Mouse (Mus musculus): Measurements from ENCODE around the gene Ccnl2. TPM values are rescaled to one million over a fixed set of nuclear protein-coding genes. Genes with fewer than 3 reads are reported as not detected.

Ccnl2 gene
- polyA plus RNA-seq, 1 experiment, result 18.8 TPM

DNA sequence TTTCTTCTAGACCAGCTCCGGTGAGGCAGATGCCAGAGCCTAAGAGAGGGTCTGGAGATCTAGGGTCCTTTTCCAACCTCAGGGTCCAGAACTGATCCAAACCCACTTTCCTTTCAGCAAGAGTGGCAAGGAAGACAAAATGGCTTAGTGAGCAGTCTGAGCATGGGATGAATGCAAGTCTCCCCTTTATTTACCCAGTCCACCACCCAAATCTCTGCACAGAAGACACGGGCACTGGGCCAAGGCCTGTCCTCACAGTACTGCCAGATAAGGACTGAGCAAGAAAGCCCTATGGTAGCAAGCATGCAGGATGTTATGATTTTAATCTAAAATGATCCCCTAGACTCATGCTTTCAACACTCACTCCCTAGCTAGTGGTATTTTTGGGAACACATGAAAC lies 34.5 kb upstream of the Ccnl2 start:
- no peaks in the 10 kb centered on the region for H3K27me3 ChIP-seq (ENCODE audit: control insufficient read depth, insufficient read depth, insufficient read length)
- H3K36me3 ChIP-seq (ENCODE audit: control insufficient read depth, insufficient read depth), result no peaks in the 10 kb centered on the region
- H3K4me3 ChIP-seq (ENCODE audit: insufficient read depth, poor library complexity, severe bottlenecking), result no peak overlapping the region
- no peaks in the 10 kb centered on the region for H3K79me2 ChIP-seq (ENCODE audit: control insufficient read depth, insufficient read depth)
- no peaks in the 10 kb centered on the region for H3K79me3 ChIP-seq (ENCODE audit: low read depth)
- no peak overlapping the region for H3ac ChIP-seq (ENCODE audit: control insufficient read depth, insufficient read length, low read depth)
- TF ChIP-seq CEBPB (IDR thresholded peaks at IDR 0.05; ENCODE audit: low read depth), result no peak
- no peak for TF ChIP-seq USF1 (IDR thresholded peaks at IDR 0.05; ENCODE audit: low read depth)
- TF ChIP-seq FOSL1 (IDR thresholded peaks at IDR 0.05; ENCODE audit: insufficient read depth, low read length, poor library complexity, severe bottlenecking), result no peak
- TF ChIP-seq MYOG (IDR thresholded peaks at IDR 0.05; ENCODE audit: control insufficient read depth, extremely low read depth, insufficient read length), result no peak
- TF ChIP-seq CTCF (IDR thresholded peaks at IDR 0.05; ENCODE audit: control insufficient read depth, insufficient read depth, insufficient read length), result no peak
- no peak for TF ChIP-seq MYOD1 (IDR thresholded peaks at IDR 0.05; ENCODE audit: control insufficient read depth, insufficient read length, low read depth)
- no peak for TF ChIP-seq MAX (IDR thresholded peaks at IDR 0.05)

DNA sequence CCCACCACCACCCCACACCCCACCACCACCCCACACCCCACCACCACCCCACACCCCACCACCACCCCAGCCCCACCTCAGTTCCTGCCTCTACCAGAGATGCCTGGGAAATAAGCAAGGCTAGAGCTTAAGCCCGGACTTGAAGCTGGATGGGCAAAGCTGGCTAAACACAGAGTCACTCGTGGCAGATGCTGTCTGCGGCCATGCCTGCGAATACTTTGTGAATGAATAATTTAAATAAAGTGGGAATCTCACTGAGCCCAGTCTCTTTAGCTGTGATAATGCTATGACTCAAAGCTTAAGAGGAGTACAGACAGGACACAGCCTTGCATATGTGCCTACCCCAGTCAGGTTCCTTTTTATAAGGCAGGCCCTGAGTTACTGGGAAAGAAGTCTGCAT lies 32.8 kb upstream of the Ccnl2 start:
- Histone ChIP-seq H3K36me3 (ENCODE audit: control insufficient read depth, insufficient read depth) (no peaks in the 10 kb centered on the region), H3K79me3 (ENCODE audit: low read depth) (no peaks in the 10 kb centered on the region), H3K4me3 (ENCODE audit: insufficient read depth, poor library complexity, severe bottlenecking) (no peak overlapping the region), H3ac (ENCODE audit: control insufficient read depth, insufficient read length, low read depth) (no peak overlapping the region), H3K27me3 (ENCODE audit: control insufficient read depth, insufficient read depth, insufficient read length) (no peaks in the 10 kb centered on the region), H3K79me2 (ENCODE audit: control insufficient read depth, insufficient read depth) (no peaks in the 10 kb centered on the region)
- TF ChIP-seq MYOD1 (IDR thresholded peaks at IDR 0.05; ENCODE audit: control insufficient read depth, insufficient read length, low read depth), result peak; percentile 58
- TF ChIP-seq MYOG (IDR thresholded peaks at IDR 0.05; ENCODE audit: control insufficient read depth, extremely low read depth, insufficient read length), result no peak
- TF ChIP-seq FOSL1 (IDR thresholded peaks at IDR 0.05; ENCODE audit: insufficient read depth, low read length, poor library complexity, severe bottlenecking), result no peak
- TF ChIP-seq CEBPB (IDR thresholded peaks at IDR 0.05; ENCODE audit: low read depth), result no peak

GRCm38 (mm10) chr4:155780895-155781294 lies 31.4 kb upstream of the Ccnl2 start:
- Histone ChIP-seq H3K36me3 (ENCODE audit: control insufficient read depth, insufficient read depth) (no peaks in the 10 kb centered on the region), H3K79me3 (ENCODE audit: low read depth) (no peaks in the 10 kb centered on the region), H3K4me3 (ENCODE audit: insufficient read depth, poor library complexity, severe bottlenecking) (no peak overlapping the region), H3K79me2 (ENCODE audit: control insufficient read depth, insufficient read depth) (no peaks in the 10 kb centered on the region), H3ac (ENCODE audit: control insufficient read depth, insufficient read length, low read depth) (no peak overlapping the region), H3K27me3 (ENCODE audit: control insufficient read depth, insufficient read depth, insufficient read length) (no peaks in the 10 kb centered on the region)
- TF ChIP-seq MAX (IDR thresholded peaks at IDR 0.05) (no peak), MYOD1 (IDR thresholded peaks at IDR 0.05; ENCODE audit: control insufficient read depth, insufficient read length, low read depth) (peak; percentile 95), USF1 (IDR thresholded peaks at IDR 0.05; ENCODE audit: low read depth) (no peak)

GRCm38 (mm10) chr4:155783486-155784080 lies 28.7 kb upstream of the Ccnl2 start:
- Histone ChIP-seq H3ac (ENCODE audit: control insufficient read depth, insufficient read length, low read depth) (peak overlapping the region; percentile 0), H3K79me2 (ENCODE audit: control insufficient read depth, insufficient read depth) (no peaks in the 10 kb centered on the region), H3K79me3 (ENCODE audit: low read depth) (no peaks in the 10 kb centered on the region), H3K27me3 (ENCODE audit: control insufficient read depth, insufficient read depth, insufficient read length) (no peaks in the 10 kb centered on the region), H3K4me3 (ENCODE audit: insufficient read depth, poor library complexity, severe bottlenecking) (peak overlapping the region; percentile 26), H3K36me3 (ENCODE audit: control insufficient read depth, insufficient read depth) (no peaks in the 10 kb centered on the region)
- TF ChIP-seq MYOG (IDR thresholded peaks at IDR 0.05; ENCODE audit: control insufficient read depth, extremely low read depth, insufficient read length) (no peak), FOSL1 (IDR thresholded peaks at IDR 0.05; ENCODE audit: insufficient read depth, low read length, poor library complexity, severe bottlenecking) (no peak), USF1 (IDR thresholded peaks at IDR 0.05; ENCODE audit: low read depth) (no peak), CTCF (IDR thresholded peaks at IDR 0.05; ENCODE audit: control insufficient read depth, insufficient read depth, insufficient read length) (no peak), MAX (IDR thresholded peaks at IDR 0.05) (no peak), CEBPB (IDR thresholded peaks at IDR 0.05; ENCODE audit: low read depth) (no peak), MYOD1 (IDR thresholded peaks at IDR 0.05; ENCODE audit: control insufficient read depth, insufficient read length, low read depth) (no peak)

GRCm38 (mm10) chr4:155784081-155784701 lies 28.1 kb upstream of the Ccnl2 start:
- Histone ChIP-seq H3K79me2 (ENCODE audit: control insufficient read depth, insufficient read depth) (no peaks in the 10 kb centered on the region), H3ac (ENCODE audit: control insufficient read depth, insufficient read length, low read depth) (peak overlapping the region; percentile 87), H3K27me3 (ENCODE audit: control insufficient read depth, insufficient read depth, insufficient read length) (no peaks in the 10 kb centered on the region), H3K4me3 (ENCODE audit: insufficient read depth, poor library complexity, severe bottlenecking) (peak overlapping the region; percentile 26), H3K36me3 (ENCODE audit: control insufficient read depth, insufficient read depth) (no peaks in the 10 kb centered on the region), H3K79me3 (ENCODE audit: low read depth) (no peaks in the 10 kb centered on the region)
- no peak for TF ChIP-seq MYOG (IDR thresholded peaks at IDR 0.05; ENCODE audit: control insufficient read depth, extremely low read depth, insufficient read length)
- TF ChIP-seq MAX (IDR thresholded peaks at IDR 0.05), result no peak
- no peak for TF ChIP-seq CTCF (IDR thresholded peaks at IDR 0.05; ENCODE audit: control insufficient read depth, insufficient read depth, insufficient read length)
- TF ChIP-seq MYOD1 (IDR thresholded peaks at IDR 0.05; ENCODE audit: control insufficient read depth, insufficient read length, low read depth), result no peak
- TF ChIP-seq USF1 (IDR thresholded peaks at IDR 0.05; ENCODE audit: low read depth), result no peak
- TF ChIP-seq FOSL1 (IDR thresholded peaks at IDR 0.05; ENCODE audit: insufficient read depth, low read length, poor library complexity, severe bottlenecking), result no peak
- TF ChIP-seq CEBPB (IDR thresholded peaks at IDR 0.05; ENCODE audit: low read depth), result no peak

GRCm38 (mm10) chr4:155785246-155785645 lies 27.0 kb upstream of the Ccnl2 start:
- H3K4me3 ChIP-seq (ENCODE audit: insufficient read depth, poor library complexity, severe bottlenecking), result no peak overlapping the region
- TF ChIP-seq MYOG (IDR thresholded peaks at IDR 0.05; ENCODE audit: control insufficient read depth, extremely low read depth, insufficient read length) (no peak), CEBPB (IDR thresholded peaks at IDR 0.05; ENCODE audit: low read depth) (no peak), MYOD1 (IDR thresholded peaks at IDR 0.05; ENCODE audit: control insufficient read depth, insufficient read length, low read depth) (no peak), USF1 (IDR thresholded peaks at IDR 0.05; ENCODE audit: low read depth) (no peak), MAX (IDR thresholded peaks at IDR 0.05) (no peak), FOSL1 (IDR thresholded peaks at IDR 0.05; ENCODE audit: insufficient read depth, low read length, poor library complexity, severe bottlenecking) (no peak), CTCF (IDR thresholded peaks at IDR 0.05; ENCODE audit: control insufficient read depth, insufficient read depth, insufficient read length) (no peak)

More at GRCm38 (mm10) chr4:155785246-155785645, 27.0 kb upstream of the Ccnl2 start:
- Histone ChIP-seq H3K79me2 (ENCODE audit: control insufficient read depth, insufficient read depth) (no peaks in the 10 kb centered on the region), H3K79me3 (ENCODE audit: low read depth) (no peaks in the 10 kb centered on the region), H3ac (ENCODE audit: control insufficient read depth, insufficient read length, low read depth) (no peak overlapping the region), H3K36me3 (ENCODE audit: control insufficient read depth, insufficient read depth) (no peaks in the 10 kb centered on the region), H3K27me3 (ENCODE audit: control insufficient read depth, insufficient read depth, insufficient read length) (no peaks in the 10 kb centered on the region)

All from C2C12 (cell line).